Mouse (Mus musculus) macrophage (primary cell): Measurements from ENCODE around the gene Olfr1484. TPM values are rescaled to one million over a fixed set of nuclear protein-coding genes. Genes with fewer than 3 reads are reported as not detected.
"Not testable (repeated sequence)": the region's sequence is repeated elsewhere in the genome, so short reads cannot be mapped to it uniquely, and the experiment has no call there.

ENCODE experiments used
- H3K27ac ChIP-seq: fragments of 350-480 bp; formaldehyde crosslinking; 2 replicates; pipeline ENCODE4 v1.9.0; 2021
- H3K36me3 ChIP-seq: fragments of 350-480 bp; formaldehyde crosslinking; 2 replicates; pipeline ENCODE4 v1.9.0; 2021; ENCODE audit errors: inconsistent target
- H3K4me3 ChIP-seq: fragments of 350-480 bp; formaldehyde crosslinking; 2 replicates; pipeline ENCODE4 v1.9.0; 2021; ENCODE audit errors: inconsistent target
- H3K79me2 ChIP-seq: fragments of 350-480 bp; formaldehyde crosslinking; 2 replicates; pipeline ENCODE4 v1.9.0; 2021; ENCODE audit errors: inconsistent target
- WGBS: methylation state at CpG from one replicate; pipeline ENCODE4 v1.1.7; 2026; ENCODE audit warnings: inconsistent platforms; ENCODE audit not compliant: missing documents; 5-methylcytosine and 5-hydroxymethylcytosine counted together
- polyA plus RNA-seq: library from polyadenylated mRNA; stranded (reverse); fragments of 250-400 nt; gene quantifications from 3 replicates; pipeline ENCODE4 v1.2.4, GENCODE M21; 2018; ENCODE audit warnings: inconsistent platforms
- total RNA-seq, 78 experiments: library from RNA; depleted of rRNA; stranded (reverse); fragments of 250-400 nt; gene quantifications; 1 replicate in 9 of 78; 2 replicates in 24 of 78; 3 replicates in 43 of 78; 4 replicates in 2 of 78; pipeline ENCODE4 v1.2.4; 2018; ENCODE audit warnings: inconsistent platforms in 56 of 78

Gene Olfr1484
- not detected for total RNA-seq (2018; cell fraction: chromatin; rRNA removed)
- total RNA-seq (2018; cell fraction: cytosol; rRNA removed), result not detected
- not detected for total RNA-seq (2018; cell fraction: nucleus; rRNA removed)
- polyA plus RNA-seq, result not detected in 3 replicates

GRCm38 (mm10) chr19:13583211-13583610, at the start of gene Olfr1484:
Olfr1484 (plus strand) TSS chr19:13583511.
- no peaks in the 10 kb centered on the region for H3K79me2 ChIP-seq
- WGBS, result 89% methylated on average over 1 of the region's 1 CpGs
- no peak within 1 kb of the TSS for H3K4me3 ChIP-seq
- no peaks in the 10 kb centered on the region for H3K36me3 ChIP-seq
- no peak within 1 kb of the TSS for H3K27ac ChIP-seq

GRCm38 (mm10) chr19:13617075-13617474, 33.8 kb downstream of the Olfr1484 start, which contains the start of gene Olfr1487:
Olfr1487 (plus strand) TSS chr19:13617375.
- H3K79me2 ChIP-seq, H3K27ac ChIP-seq, H3K36me3 ChIP-seq, H3K4me3 ChIP-seq: not testable (repeated sequence)
- no CpG with 5 or more reads among the region's 2 CpGs for WGBS

GRCm38 (mm10) chr19:13631321-13631720, 48.0 kb downstream of the Olfr1484 start, which contains the start of gene Olfr1489:
Olfr1489 (plus strand) TSS chr19:13631621.
- H3K4me3 ChIP-seq, result no peak within 1 kb of the TSS
- no peaks in the 10 kb centered on the region for H3K79me2 ChIP-seq
- no peak within 1 kb of the TSS for H3K27ac ChIP-seq
- 85% methylated on average over 1 of the region's 1 CpGs for WGBS
- H3K36me3 ChIP-seq, result no peaks in the 10 kb centered on the region

Other genes with a start within 250 kb of the Olfr1484 start
- gene Olfr1466, start 244.6 kb upstream of the Olfr1484 start, polyA plus RNA-seq, result not detected in 3 replicates
- gene Olfr1467, start 221.3 kb upstream of the Olfr1484 start, polyA plus RNA-seq, result not detected in 3 replicates
- not detected in 3 replicates for gene Olfr1469, start 175.7 kb upstream of the Olfr1484 start, polyA plus RNA-seq
- not detected in 3 replicates for gene Olfr1471, start 140.1 kb upstream of the Olfr1484 start, polyA plus RNA-seq
- gene Olfr1472, start 127.4 kb upstream of the Olfr1484 start, polyA plus RNA-seq, result not detected in 3 replicates
- gene Olfr1474, start 113.9 kb upstream of the Olfr1484 start, polyA plus RNA-seq, result not detected in 3 replicates
- not detected in 3 replicates for gene Olfr1475, start 103.3 kb upstream of the Olfr1484 start, polyA plus RNA-seq
- not detected in 3 replicates for gene Olfr1477, start 83.0 kb upstream of the Olfr1484 start, polyA plus RNA-seq
- not detected in 3 replicates for gene Olfr1480, start 55.6 kb upstream of the Olfr1484 start, polyA plus RNA-seq
- not detected in 3 replicates for gene Olfr1487, start 33.9 kb downstream of the Olfr1484 start, polyA plus RNA-seq
- not detected in 3 replicates for gene Olfr1489, start 48.1 kb downstream of the Olfr1484 start, polyA plus RNA-seq
- not detected in 3 replicates for gene Olfr1490, start 67.6 kb downstream of the Olfr1484 start, polyA plus RNA-seq
- not detected in 3 replicates for gene Olfr1491, start 113.8 kb downstream of the Olfr1484 start, polyA plus RNA-seq
- not detected in 3 replicates for gene Olfr1493-ps1, start 139.8 kb downstream of the Olfr1484 start, polyA plus RNA-seq
- not detected in 3 replicates for gene Olfr1494, start 156.2 kb downstream of the Olfr1484 start, polyA plus RNA-seq
- not detected in 3 replicates for gene Olfr1495, start 181.1 kb downstream of the Olfr1484 start, polyA plus RNA-seq
- not detected in 3 replicates for gene Olfr1496, start 194.4 kb downstream of the Olfr1484 start, polyA plus RNA-seq
- gene Olfr1497, start 214.7 kb downstream of the Olfr1484 start, polyA plus RNA-seq, result not detected in 3 replicates
- not detected in 3 replicates for gene Olfr1499, start 235.9 kb downstream of the Olfr1484 start, polyA plus RNA-seq
- gene Olfr1500, start 247.0 kb downstream of the Olfr1484 start, polyA plus RNA-seq, result not detected in 3 replicates